Mouse (Mus musculus) embryonic fibroblast, embryonic 13.5 days (primary cell): ENCODE measurements around the gene Cdk10.

Experiments used
- CTCF ChIP-seq: IDR thresholded peaks from 2 replicates; pipeline ENCODE4 v1.5.1; 2011; ENCODE audit warnings: mild to moderate bottlenecking, control low read depth, low read length, moderate library complexity, borderline replicate concordance; ENCODE audit not compliant: insufficient read depth
- POLR2A ChIP-seq: IDR thresholded peaks from 2 replicates; pipeline ENCODE4 v1.6.1; 2011; ENCODE audit warnings: low read depth, mild to moderate bottlenecking, control low read depth, low read length, moderate library complexity

DNA sequence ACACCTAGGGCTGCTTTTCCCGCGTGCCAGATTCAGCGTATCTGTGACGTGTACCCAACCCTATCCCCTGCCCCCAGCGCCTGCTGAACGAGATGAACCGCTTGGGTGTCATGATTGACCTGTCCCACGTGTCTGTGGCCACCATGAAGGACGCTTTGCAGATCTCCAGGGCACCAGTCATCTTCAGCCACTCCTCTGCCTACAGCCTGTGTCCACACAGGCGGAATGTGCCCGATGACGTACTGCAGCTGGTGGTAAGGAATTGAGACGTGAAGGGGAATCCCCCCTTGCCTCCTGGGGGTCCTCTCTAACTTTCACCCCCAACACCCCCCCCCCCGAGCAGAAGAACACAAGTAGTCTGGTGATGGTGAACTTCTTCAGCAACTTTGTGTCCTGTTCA is 24.8 kb upstream of the Cdk10 start:
- TF ChIP-seq CTCF (no peak), POLR2A (no peak)
